Mouse (Mus musculus) adrenal gland, postnatal 4 days (tissue): ENCODE measurements at regions not wholly inside any gene's neighbourhood (a gene's known extent, or its start where the extent isn't known, plus 50 kb on each side); places are given as distances from the start of the nearest gene placed in this dataset.
A peak's percentile ranks its signal among the peaks of the same experiment; 100 is the strongest.

Experiments
- DNase-seq, 2 experiments: peaks; one replicate each; pipeline ENCODE4 v3.0.0; 2021 to 2022; ENCODE audit warnings: low spot score in 2 of 2, mixed read lengths in 2 of 2

DNA sequence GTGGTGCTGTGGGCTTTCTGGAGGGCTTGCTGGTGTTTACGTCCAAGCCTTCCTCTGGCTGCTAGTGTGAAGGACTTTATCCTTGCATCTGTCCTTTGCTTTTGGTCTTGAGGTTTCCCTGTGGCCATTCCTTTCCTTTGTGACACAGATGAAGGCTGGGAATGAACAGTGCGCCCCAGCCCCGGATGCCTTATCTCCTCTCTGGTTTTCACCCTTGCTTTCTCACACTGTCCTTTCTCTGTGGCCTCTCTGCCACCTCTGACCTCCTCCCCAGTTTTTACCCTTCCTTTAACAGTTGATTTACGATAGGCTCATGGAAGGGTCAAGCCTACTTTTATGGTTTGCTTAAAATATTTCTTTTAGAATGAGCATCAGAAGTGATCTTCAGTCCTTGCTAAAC is 53.2 kb downstream of the Gas1 start:
- DNase-seq = no peak

DNA sequence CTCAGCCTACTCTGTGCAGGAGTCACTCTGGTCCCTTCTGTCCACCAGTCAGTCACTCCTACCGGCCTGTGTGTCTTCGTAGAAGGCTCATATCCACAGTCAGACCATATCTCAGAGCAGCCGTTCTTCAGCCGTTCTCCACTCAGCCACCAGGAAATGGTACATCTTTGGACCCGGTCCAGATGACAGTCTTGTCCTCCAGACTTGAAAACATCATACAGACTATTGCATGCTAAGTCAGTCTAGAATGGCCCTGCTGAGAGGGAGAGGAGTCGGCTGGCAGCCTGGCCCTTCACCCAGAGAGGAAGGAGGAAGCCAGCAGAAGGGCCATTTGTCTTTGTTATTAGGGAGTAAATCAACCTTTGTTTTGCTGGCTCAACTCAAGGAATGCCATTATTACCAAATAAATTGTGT is 54.0 kb downstream of the Gas1 start:
- no peak for DNase-seq

DNA sequence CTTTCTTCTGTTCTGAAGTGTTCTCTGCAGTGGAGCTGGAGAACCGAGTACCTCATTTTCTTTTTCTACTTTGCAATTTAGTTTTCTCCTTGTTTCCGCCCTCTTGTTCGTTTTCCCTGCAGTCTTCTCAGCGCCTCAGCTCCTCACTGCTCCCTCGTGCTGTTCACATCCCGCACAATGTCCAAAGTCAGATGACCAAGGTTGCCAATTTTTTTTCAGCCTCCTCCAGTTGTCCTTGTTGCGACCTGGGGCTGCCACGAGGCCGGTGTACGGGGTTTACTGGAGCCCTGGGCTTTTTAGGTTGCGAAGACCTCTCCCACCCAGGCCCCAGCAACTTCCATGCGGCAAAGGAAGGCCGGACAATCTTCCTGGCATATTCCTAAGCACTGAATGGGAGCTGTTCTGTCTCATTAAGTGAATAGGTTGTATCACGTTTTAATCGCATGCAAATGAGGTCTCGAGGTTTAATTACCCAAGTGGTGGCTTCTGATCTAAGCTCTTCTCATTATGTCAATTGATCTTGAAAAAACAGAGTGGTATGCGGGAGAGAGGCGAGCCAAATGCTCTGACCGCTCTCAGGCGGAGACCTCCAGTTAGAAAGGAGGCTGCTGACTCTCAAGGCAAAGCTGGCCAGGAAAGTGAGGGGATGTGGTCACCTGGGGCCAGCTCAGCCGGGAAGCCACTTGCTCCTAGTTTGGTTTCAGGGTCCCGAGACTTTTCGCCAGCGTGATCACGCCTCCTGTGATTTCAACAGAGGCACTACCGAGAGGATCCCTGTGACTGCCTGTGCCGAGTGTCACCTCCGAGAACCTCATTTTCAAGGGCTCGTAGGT is 54.6 kb downstream of the Gas1 start:
- no peak for DNase-seq

DNA sequence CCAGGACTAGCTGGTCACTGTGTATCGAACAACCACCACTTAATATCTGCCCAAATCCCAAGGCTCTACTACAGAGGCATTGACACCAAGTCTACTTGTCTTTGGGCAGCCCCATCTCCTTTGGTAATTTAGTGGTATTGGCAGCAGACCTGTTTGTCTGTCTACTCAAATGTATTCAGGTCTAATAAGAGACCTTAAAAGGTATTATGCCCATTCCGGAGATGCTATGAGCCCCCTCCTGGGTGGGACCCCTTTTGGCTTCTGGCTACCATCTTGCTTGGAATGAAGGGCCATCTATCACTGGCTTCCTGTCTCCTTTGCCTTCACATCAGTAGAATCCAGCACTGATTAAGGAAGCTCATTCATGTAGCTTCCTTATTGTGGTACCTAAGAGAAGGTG is 65.7 kb downstream of the Gas1 start:
- no peak for DNase-seq

DNA sequence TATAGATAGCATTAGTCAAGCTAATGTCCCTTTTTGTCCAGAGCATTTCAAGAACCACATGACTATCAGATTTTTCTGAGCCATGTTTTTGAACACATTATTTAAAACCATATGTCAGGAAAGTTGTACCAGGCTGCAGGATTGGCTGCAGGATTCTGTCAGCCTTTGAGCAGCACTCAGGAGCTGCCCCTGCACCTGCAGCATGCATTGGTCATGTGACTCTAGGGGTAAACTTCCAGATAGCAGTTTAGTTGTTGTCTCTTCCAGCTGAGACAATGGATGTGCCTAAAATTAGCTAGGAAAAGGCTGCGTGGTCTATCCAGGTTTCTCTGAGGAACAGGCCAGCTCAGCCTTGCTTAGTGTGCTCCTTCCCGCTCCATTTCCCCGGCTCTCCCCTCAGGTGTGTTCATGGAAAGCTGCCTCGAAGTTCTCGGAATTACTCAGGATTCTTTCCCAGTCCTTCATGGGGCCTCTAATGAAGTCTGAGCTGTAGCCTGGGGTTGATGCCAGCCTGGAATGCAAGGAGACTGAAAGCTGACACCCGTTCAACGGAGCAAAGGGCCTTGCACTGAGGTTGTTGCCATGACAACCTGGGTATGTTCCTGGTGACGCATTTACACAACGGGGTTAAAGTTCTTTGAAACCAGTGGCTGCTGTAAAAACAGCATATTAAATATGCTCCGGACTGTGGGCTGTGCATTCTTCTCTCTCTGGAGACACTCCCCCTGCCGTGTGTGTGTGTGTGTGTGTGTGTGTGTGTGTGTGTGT is 66.9 kb downstream of the Gas1 start:
- peak; percentile 17 to 63 for DNase-seq

DNA sequence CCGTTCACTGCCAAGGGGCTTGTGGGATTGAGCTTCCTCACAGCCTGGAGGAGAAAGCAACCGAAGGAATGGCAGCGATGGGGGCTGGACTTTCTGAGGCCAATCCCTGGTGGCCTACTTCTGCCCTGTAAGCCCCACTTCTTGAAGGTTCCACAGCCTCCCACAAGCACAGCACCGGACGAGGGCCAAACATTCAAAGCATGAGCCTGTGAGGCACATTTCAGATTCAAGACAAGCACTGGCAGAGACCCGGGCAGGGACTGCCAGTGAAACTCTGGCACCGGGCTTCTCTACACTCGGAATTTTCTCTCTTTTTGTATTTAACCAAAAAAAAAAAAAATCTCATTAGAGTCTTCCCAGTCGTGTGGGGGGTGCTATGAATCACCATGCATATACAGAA is 71.9 kb downstream of the Gas1 start:
- DNase-seq = no peak

DNA sequence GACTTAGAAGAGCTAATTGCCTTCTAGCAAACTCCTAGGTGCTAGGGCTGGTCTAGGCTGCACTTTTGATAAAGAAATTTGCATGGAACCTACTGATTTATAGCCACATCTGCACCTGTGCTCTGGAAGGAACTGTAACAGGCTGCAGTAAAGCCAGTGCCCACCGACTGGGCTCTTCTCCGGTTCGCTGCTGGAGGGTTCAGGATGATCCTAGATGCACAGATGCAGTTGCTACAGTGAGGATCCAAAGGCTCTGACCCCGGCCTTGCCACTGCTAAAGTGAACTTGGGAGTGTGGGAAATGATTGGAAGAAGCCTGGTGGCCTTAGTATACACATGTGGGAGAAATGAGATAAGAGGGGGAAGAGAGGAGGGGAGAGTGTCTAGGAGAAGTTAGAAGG is 75.5 kb downstream of the Gas1 start:
- DNase-seq = no peak

DNA sequence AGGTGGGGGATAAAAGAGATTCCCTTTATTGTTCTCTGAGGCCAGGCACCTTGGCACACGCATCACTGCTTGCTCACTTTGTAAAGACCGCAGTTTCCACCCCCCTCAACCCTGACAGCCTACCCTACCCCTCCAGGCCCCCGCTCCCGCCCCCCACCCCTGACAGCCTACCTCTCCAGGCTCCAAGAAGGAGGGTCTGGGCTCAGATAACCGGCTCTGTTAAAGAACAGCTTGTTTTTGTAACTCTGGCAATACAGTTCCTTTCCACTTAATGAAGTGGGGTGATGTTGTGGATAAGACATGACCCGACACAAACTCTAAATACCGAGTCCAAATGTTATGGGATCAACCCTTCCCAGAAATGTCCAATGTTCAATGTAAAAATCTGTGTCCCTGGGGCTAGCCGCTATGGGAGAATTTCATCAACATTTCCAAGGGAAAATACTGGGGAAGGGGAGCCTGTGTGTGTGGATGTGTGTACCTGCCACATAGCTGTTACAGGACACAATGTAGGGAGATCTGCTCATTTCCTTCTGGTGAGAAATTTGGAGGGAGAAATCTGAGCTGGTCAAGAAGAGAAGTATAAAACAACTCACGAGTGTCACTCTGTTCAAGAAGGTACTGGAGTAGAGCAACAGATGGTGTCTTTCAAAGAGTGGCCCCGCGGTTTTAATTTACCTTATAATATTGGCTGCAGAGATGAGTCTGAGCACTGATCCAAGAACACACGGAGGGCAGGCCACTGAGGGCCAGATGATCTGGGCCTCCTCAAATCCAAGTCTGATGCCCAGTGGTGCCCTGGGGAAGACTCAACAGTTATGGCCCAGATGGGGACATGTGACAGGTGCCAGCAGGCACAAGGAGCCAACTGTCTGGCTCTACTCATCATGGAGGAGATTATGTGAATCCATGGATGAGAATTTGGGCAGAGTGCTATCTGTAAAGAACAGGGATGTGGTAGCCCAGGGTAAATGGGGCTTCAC is 76.7 kb downstream of the Gas1 start:
- DNase-seq = no peak

DNA sequence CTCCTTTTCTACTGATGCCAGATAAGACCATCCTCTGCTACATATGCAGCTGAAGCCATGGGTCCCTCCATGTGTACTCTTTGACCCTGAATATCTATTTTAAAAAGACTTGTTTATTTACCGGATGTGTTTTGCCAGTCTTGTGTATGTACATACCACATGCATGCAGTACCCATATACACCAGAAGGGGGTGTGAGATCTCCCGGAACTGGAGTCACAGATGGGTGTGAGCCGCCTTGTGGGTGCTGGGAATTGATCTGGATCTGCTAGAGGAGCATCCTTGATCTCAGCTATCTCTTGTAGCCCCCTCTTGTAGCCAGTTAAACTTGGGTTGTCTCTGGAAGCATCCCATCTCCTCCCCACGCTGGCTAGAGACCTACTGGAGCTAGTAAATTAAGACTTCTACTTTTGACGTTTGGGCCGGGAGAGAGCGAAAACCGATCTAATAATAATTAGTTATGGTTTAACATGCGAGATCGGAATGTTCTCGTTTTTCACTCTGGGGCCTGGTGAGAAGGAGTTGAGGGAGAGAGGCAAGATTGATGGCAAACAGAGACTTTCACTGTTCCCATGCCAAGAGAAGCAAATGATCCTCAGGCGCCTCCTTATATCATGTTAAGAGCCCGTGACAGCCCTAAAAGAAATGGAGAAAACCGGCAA is 77.6 kb downstream of the Gas1 start:
- no peak for DNase-seq

DNA sequence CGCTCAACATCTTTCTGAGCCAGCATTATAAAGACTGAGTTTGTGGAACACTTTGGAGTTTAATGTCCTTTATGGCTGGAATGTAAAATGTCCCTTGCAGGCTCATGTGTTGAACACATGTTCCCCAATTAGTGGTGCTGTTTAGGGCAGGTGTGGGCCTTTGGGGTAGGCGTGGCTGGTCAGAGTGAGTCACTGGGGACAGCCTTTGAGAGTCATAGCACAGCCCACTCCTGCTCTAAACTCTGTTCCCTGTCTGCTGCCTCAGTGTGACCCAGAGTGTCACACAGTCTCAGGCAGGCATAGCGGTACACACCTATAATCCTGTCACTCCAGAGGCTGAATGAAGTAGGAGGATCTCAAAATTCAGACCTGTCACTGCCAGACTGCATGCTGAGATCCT is 78.8 kb downstream of the Gas1 start:
- no peak for DNase-seq

DNA sequence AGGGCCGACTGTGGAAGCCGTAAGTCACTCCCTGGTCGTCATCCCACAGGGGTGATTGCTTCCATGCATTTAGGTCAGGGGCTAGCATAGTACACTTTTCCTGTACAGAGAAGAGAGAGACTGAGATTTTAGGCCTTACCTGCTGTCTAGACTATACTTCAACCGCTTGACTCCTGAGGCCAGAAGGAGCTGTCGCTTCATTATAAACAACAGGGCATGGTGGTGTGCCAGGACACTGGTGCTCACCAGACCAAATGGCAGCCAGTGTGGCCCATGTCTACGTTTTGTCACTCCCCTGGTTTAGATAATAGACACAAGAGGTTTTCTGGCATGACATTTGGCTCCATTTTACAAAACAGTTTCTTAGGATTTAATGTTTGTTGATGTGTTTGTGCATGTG is 79.4 kb downstream of the Gas1 start:
- DNase-seq = no peak

DNA sequence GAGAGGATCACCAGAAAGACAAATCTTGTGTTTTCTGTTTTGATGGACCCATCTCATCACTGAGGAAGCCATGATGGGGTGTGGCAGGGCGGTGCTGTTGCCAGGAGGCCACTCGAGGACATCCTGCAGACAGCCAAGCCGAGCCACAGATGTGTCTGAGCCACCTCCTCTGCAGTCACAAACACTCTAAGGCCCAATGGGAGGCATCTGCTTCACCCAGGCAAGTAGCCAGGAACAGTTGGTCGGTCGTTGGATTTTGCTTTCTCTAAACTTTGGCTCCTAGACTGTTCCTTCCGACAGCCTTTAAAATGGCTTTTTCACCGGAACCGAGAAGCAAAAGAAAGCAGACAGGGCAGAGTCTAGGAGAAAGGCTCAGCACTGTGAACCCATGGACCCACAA is 90.5 kb downstream of the Gas1 start:
- no peak for DNase-seq

DNA sequence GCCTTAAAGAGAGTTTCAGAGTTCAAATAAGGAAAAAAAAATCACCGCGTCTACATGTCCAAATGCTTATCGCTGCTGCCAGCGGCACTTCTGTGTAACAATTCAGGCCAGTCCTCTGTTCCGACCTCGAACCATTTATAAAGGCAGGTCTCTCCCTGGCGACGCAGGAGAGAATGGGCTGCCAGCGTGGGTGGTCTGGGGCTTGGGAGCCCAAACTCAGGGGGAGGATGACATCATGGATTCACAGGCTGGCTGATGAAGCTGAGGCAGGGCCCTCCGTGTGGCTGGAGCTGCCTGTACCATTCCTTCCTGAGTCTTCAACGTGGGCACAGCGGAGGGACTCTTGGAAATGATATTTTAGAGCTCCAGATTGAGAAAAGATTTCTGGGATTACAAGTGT is 92.2 kb downstream of the Gas1 start:
- no peak for DNase-seq

DNA sequence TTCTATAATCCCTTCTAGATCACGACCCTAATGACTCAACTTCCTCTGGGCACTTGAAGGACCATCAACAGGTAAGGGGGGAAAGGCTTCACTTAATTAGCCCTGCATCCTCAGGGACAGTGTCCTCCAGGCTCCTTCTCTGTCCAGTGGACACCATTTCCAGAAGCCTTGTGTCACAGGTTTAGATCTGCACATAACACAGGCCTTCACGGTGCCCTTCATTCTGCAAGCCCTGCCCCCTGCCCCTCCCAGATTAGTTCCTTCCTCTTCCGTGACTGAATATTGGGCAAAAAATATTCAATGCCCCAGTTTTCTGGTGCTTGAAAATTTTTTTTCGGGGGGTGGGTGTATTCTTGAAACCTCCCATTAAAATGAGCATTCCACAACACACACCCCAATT is 92.9 kb downstream of the Gas1 start:
- no peak for DNase-seq

DNA sequence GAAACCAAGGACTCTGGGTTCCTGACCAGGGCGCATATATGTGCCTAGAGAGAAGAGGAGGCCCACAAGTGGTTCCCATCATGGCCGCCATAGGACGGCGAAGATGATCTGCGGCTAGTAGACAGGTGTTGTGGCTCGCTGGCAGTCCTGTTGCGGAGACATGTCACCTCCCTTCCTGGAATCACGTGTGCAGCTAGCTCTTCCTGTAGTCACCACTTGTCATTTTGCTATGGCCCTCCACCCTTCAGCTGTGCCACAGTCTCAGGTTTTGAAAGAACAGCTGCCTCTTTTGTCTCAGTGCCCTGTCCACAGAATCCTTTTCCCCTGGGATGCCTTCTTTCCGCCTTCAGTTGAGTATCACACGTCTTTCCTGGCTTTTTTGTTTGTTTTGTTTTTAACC is 97.1 kb downstream of the Gas1 start:
- DNase-seq = no peak

DNA sequence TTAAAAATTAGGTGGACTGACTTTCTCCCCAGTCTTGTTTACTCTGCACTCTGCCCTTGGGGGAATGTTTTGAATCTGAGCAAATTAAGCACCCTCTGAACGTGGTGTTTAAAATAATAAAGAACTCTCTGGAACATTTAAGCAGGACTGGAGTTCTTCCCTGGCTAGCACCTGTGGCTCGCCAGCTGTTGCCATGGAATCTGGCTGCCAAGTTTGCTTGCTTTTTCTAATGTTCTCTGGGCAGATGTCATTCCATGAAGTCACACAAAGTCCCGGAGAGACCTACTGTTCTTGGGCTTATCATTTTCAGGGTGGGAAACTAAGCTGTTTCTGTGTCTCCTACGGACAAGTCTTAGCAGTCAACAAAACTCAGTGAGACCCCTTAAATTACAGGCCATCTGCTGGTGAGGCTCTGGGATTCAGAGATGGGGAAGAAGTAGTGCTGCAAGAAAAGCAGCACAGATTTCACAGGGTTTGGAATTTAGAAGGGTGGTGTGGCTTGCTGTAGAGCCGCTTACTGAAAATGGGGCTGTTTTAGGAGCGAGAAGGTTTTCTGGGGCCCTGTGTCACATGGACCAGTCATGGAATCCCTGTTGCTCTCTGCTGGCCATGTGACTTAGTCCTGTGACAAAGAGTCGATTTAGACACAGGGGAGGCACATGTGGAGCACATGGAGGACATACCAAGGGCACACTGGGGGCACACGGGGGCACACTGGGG is 98.7 kb downstream of the Gas1 start:
- no peak for DNase-seq

DNA sequence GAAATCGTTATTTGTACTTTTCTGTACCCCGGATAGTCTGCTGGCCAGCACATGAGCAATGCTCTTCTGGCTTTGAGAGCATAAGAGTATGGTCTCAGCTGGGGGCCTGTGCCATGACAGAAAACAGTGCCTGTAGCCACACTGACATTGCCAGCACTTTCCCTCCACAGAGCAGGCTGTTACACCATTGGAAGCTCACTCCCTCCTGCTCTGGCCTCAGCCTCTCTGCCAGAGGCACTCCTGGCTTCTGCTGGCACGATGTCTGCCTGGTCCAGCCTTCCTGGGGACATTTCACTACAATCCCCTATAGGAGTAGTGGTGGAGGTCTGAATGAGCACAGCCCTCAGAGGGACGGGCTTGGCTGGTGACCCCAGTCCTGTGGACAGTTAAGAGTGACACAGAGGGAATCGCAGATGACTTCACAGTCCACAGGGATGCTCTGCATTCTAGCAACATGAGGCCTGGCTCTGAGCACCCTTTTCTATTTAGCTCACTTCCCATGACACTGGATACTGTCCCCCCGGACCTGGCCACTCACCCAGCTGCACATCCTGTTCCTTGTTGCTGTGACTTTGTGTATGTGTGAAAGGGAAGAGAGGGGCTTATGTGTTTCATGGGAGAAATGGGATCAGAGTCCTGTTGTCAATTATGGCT is 100.9 kb downstream of the Gas1 start:
- no peak for DNase-seq

DNA sequence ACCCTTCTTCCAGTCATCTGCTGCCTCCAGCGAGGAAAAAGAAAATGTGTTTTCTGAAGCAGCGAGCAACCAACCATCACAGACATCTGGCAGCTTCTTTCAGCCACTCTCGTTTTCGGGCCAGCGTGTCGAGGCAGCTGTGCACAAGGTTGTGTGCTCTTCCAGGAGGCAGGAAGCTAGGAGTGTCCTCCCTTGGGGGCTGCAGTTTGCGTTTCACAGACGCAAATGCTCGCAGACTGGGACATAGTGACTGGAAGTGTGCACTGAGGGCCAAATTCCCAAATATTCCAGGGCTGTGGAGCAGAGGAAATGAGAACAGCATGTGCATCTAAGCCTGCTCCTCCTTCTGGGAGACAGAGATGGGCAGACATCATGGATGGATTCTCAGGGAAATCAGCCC is 105.6 kb downstream of the Gas1 start:
- no peak for DNase-seq

DNA sequence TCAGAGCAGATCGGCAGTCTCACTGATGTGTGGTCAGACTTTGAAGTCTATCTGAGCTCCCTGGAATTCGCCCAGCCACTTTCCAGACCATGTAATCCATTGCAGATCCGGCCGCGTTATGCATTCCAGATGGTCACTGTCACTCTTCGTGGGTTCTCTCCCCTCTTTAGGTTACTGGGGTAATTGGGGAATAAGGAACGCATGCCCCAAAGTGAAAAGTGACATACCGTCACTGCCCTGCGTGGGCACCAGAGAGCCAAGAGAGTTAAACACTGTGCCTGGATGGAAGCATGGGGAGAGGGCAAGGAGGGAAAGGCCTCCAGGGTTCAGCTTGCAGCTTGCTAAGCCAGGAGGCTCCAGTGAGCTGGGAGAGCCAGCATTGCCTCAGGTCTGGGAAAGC is 108.0 kb downstream of the Gas1 start:
- no peak for DNase-seq

DNA sequence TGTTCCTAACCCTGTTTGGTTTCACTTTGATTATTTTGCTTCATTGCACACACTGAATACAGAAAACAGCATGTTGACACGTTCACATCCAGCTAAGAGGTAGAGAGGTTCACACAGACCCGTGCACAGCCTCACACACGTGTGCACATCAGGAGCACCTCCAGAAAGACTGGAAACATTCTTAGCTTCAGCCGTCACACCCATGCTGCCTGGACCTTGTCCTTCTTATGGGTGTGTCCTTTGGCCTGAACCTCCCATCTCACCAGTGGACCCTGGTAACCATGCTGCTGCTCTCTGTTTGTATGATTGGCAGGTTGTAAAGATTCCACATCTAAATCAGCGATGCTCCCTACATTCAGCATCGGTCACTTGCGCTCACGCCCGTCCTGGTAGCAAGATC is 109.8 kb downstream of the Gas1 start:
- DNase-seq = no peak
